Mouse (Mus musculus): ENCODE data around the gene Zfp976. TPM values are rescaled to one million over a fixed set of nuclear protein-coding genes. Genes with fewer than 3 reads are reported as not detected.
"Not testable (repeated sequence)": the region's sequence is repeated elsewhere in the genome, so short reads cannot be mapped to it uniquely, and the experiment has no call there.

Zfp976 gene
- 1 to 10 TPM; 2.7 to 2.9 TPM for total RNA-seq (2021)
- long read RNA-seq, experiment 1 = 0 reads
- long read RNA-seq, experiment 2, partial matches to known transcripts = 1 of 1 reads
- long read RNA-seq, experiment 2, other reads (novel, unspliced or antisense) = 0 of 1 reads

- peak; percentile 35 to 64 for DNase-seq (ENCODE audit: low spot score in 2 of 2)
Measured at GRCm38 (mm10) chr7:42642152-42643115, at the start of gene Zfp976. Zfp976 (minus strand) TSS chr7:42642588.

- DNase-seq (ENCODE audit: low spot score in 2 of 2) = not testable (repeated sequence)
Measured at GRCm38 (mm10) chr7:42680081-42680480, 37.7 kb upstream of the Zfp976 start.

GRCm38 (mm10) chr7:42679646-42680045 lies 37.3 kb upstream of the Zfp976 start:
- not testable (repeated sequence) for DNase-seq (ENCODE audit: low spot score in 2 of 2)

- DNase-seq (ENCODE audit: low spot score in 2 of 2) = not testable (repeated sequence)
Measured at GRCm38 (mm10) chr7:42660140-42660539, 17.8 kb upstream of the Zfp976 start.

- not testable (repeated sequence) for DNase-seq (ENCODE audit: low spot score in 2 of 2)
Measured at GRCm38 (mm10) chr7:42655211-42655610, 12.8 kb upstream of the Zfp976 start.

GRCm38 (mm10) chr7:42643120-42643620 lies 782 bp upstream of the Zfp976 start:
- not testable (repeated sequence) for DNase-seq (ENCODE audit: low spot score in 2 of 2)

- DNase-seq (ENCODE audit: low spot score in 2 of 2) = not testable (repeated sequence)
Measured at GRCm38 (mm10) chr7:42631031-42631430, 11.4 kb downstream of the Zfp976 start.

- DNase-seq (ENCODE audit: low spot score in 2 of 2) = not testable (repeated sequence)
Measured at GRCm38 (mm10) chr7:42595666-42596065, 46.7 kb downstream of the Zfp976 start.

- DNase-seq (ENCODE audit: low spot score in 2 of 2) = not testable (repeated sequence)
Measured at GRCm38 (mm10) chr7:42592413-42592812, 50.0 kb downstream of the Zfp976 start, which contains the start of gene Zfp977. Zfp977 (minus strand) TSS chr7:42592547.

- DNase-seq (ENCODE audit: low spot score in 2 of 2) = not testable (repeated sequence)
Measured at GRCm38 (mm10) chr7:42591311-42591710, 51.1 kb downstream of the Zfp976 start.

GRCm38 (mm10) chr7:42578488-42578887 lies 63.9 kb downstream of the Zfp976 start, which contains the start of gene Gm21028:
Gm21028 (minus strand) TSS chr7:42578588.
- DNase-seq (ENCODE audit: low spot score in 2 of 2) = no peak

Small RNA genes lying within 50 kb of the gene (microRNA-seq; reads per million reads assigned to microRNA genes)
- 0 reads per million in 2 experiments for gene Gm24938

Other genes starting within 250 kb of the Zfp976 start
- gene 4933421I07Rik, start 194.5 kb downstream of the Zfp976 start, total RNA-seq (2021) = not detected
- gene Zfp141, start 136.8 kb downstream of the Zfp976 start, total RNA-seq (2021) = 10 to 100 TPM; 17.4 to 17.9 TPM
- not detected for gene Gm21028, start 64.0 kb downstream of the Zfp976 start, total RNA-seq (2021)
- 1 to 10 TPM; 1.1 to 2.0 TPM for gene Zfp977, start 50.0 kb downstream of the Zfp976 start, total RNA-seq (2021)
- gene Zfp975, start 50.2 kb upstream of the Zfp976 start, total RNA-seq (2021) = 1 to 10 TPM; 7.1 to 7.2 TPM
- not detected for gene Gm17067, start 84.4 kb upstream of the Zfp976 start, total RNA-seq (2021)
- gene Vmn2r62, start 150.9 kb upstream of the Zfp976 start, total RNA-seq (2021) = not detected
- under 1 TPM; 0.09 to 0.16 TPM for gene Gm2381, start 224.6 kb upstream of the Zfp976 start, total RNA-seq (2021)